Mouse (Mus musculus): ENCODE measurements at regions not wholly inside any gene's neighbourhood (a gene's known extent, or its start where the extent isn't known, plus 50 kb on each side); places are given as distances from the start of the nearest gene placed in this dataset.

DNA sequence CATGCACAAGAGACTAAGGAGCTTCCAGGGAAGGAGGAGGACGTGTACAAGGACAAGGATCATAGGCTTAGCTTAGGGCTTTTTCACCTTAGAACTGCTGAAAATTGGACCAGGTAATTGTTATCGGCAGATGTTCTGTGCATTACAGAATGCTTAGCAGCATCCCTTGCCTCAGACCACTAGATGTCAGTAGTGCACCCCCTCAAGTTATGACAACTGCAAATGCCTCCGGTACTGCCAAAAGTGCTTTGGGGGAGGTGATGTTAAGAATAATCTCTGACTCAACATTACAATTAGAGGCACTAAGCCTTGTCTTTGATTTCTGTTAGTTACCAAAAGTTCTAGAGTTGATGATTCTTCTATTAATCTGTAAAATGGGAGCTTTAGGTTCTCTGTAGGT lies 56.2 kb upstream of the Ldoc1 start:
- TF ChIP-seq CTCF (IDR thresholded peaks at IDR 0.05; ENCODE audit: low read depth, low read length) (no peak), POLR2A (IDR thresholded peaks at IDR 0.05; ENCODE audit: extremely low read depth, insufficient read depth, low read length) (no peak)
